ENCODE assay signal across 9 mouse cellular contexts in the genomic region with DNA sequence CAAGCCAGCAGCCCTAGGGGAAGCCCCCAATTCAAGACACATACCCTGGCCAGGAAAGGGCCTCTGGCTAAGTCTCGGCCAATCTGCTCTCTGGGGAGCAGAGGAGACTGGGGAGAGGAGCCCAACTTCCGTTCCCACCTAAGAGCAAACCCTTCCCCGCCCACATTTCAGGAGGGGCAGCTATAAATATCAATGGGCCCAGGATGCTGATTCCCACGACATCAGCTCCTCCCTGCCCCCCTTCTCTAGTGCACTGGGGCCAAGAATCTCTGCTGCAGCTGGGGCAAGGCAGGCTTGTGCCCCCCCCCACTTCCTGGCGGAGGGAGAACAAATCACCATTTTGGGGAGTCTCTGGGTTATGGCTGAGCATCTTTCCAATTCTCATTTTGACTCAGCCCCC. TPM values are rescaled to one million over a fixed set of nuclear protein-coding genes. Genes with fewer than 3 reads are reported as not detected.
A peak's percentile ranks its signal among the peaks of the same experiment; 100 is the strongest.
DNase-seq lines count a peak whose midpoint lies in the region; ATAC-seq lines count a peak whose summit lies in the region.
"Had no signal": no experiment of that assay in that cellular context is flagged by ENCODE, and none has a peak within 500 bp of the region (broad histone marks: within the 10 kb centered on the region; RNA-seq: fewer than 3 reads in every experiment).

No protein-coding gene starts in this region.

- no peaks in the 10 kb centered on the region for H3K9me3 ChIP-seq in kidney, embryonic 16.5 days (ENCODE audit: low read length)
- H3K9me3 ChIP-seq in heart, embryonic 10.5 days = no peaks in the 10 kb centered on the region
- no peaks in the 10 kb centered on the region for H3K9me3 ChIP-seq in stomach, embryonic 14.5 days (ENCODE audit: control insufficient read depth, low read depth, low read length)
- H3K9me3 ChIP-seq: midbrain, embryonic 13.5 days had no signal

- no peak overlapping the region for H3K4me3 ChIP-seq in kidney, embryonic 16.5 days (ENCODE audit: low read length)
- H3K4me3 ChIP-seq in heart, embryonic 10.5 days = peak overlapping the region; percentile 20
- no peak overlapping the region for H3K4me3 ChIP-seq in stomach, embryonic 14.5 days (ENCODE audit: low read depth, low read length)
- H3K4me3 ChIP-seq: midbrain, embryonic 13.5 days had no signal

- H3K36me3 ChIP-seq in kidney, embryonic 16.5 days (ENCODE audit: insufficient read depth, low read length) = no peaks in the 10 kb centered on the region
- H3K36me3 ChIP-seq in heart, embryonic 10.5 days = peaks cover 16% of the 10 kb centered on the region
- H3K36me3 ChIP-seq in stomach, embryonic 14.5 days (ENCODE audit: control insufficient read depth, insufficient read depth, low read length) = no peaks in the 10 kb centered on the region
- H3K36me3 ChIP-seq: midbrain, embryonic 13.5 days had no signal

- peak overlapping the region; percentile 10; the same call in 1 of the 2 replicates for H3K4me2 ChIP-seq in kidney, embryonic 16.5 days (replicated peaks; ENCODE audit: low read depth, low read length)
- no peak overlapping the region for H3K4me2 ChIP-seq in stomach, embryonic 14.5 days (replicated peaks; ENCODE audit: low read depth, low read length)
- H3K4me2 ChIP-seq: midbrain, embryonic 13.5 days had no signal

- no peaks in the 10 kb centered on the region for H3K27me3 ChIP-seq in kidney, embryonic 16.5 days (ENCODE audit: insufficient read depth, low read length)
- 0 out of 2 replicates have a peak, but pooled peaks cover 7% of the 10 kb centered on the region for H3K27me3 ChIP-seq in heart, embryonic 10.5 days (ENCODE audit: insufficient read depth, poor library complexity, severe bottlenecking)
- H3K27me3 ChIP-seq in stomach, embryonic 14.5 days (ENCODE audit: control insufficient read depth, insufficient read depth, low read length) = no peaks in the 10 kb centered on the region

- peak overlapping the region; percentile 73 for H3K27ac ChIP-seq in kidney, embryonic 16.5 days (ENCODE audit: low read length)
- H3K27ac ChIP-seq in heart, embryonic 10.5 days = peak overlapping the region; percentile 79
- H3K27ac ChIP-seq in stomach, embryonic 14.5 days (ENCODE audit: low read length) = peak overlapping the region; percentile 21; the same call in 1 of the 2 replicates
- H3K27ac ChIP-seq: midbrain, embryonic 13.5 days had no signal

- ATAC-seq in kidney, embryonic 16.5 days (ENCODE audit: low FRiP score, low TSS enrichment) = peak; percentile 32
- no peak for ATAC-seq in stomach, embryonic 14.5 days (ENCODE audit: insufficient number of reproducible peaks, insufficient read depth, low FRiP score, low read depth)
- ATAC-seq in megakaryocyte, adult 5-6 weeks (ENCODE audit: poor library complexity, severe bottlenecking) = no peak
- ATAC-seq: midbrain, embryonic 13.5 days had no signal

- WGBS in kidney, embryonic 16.5 days = 9% methylated on average over 5 of the region's 5 CpGs
- WGBS in heart, embryonic 10.5 days = 24% methylated on average over 5 of the region's 5 CpGs
- 31% methylated on average over 5 of the region's 5 CpGs for WGBS in stomach, embryonic 14.5 days

- DNase-seq in kidney, adult 11 months = no peak
- DNase-seq in heart, embryonic 10.5 days (ENCODE audit: low spot score) = no peak
- peak; percentile 61 to 74 for DNase-seq in kidney, postnatal 4 days
- DNase-seq in urinary bladder, adult 2 months (ENCODE audit: low spot score) = no peak
- no peak for DNase-seq in left cerebral cortex, adult 8-10 months (ENCODE audit: low spot score in 2 of 2)

- H3K9ac ChIP-seq in kidney, embryonic 16.5 days (replicated peaks; ENCODE audit: low read length) = no peak overlapping the region
- no peak overlapping the region for H3K9ac ChIP-seq in stomach, embryonic 14.5 days (replicated peaks; ENCODE audit: low read depth, low read length)
- H3K9ac ChIP-seq: midbrain, embryonic 13.5 days had no signal

- H3K4me1 ChIP-seq in kidney, embryonic 16.5 days (ENCODE audit: insufficient read depth, low read length) = peaks cover 81% of the 10 kb centered on the region
- peaks cover 86% of the 10 kb centered on the region for H3K4me1 ChIP-seq in heart, embryonic 10.5 days
- H3K4me1 ChIP-seq in stomach, embryonic 14.5 days (ENCODE audit: control insufficient read depth, insufficient read depth, low read length) = peaks cover 46% of the 10 kb centered on the region

RNA-seq across cellular contexts. Expression of gene Cspg4, which starts 6.4 kb away (rescaled TPM):
- polyA plus RNA-seq in kidney, embryonic 16.5 days (2015; fragmentation: Nextera tagmentation; extraction: Ambion mirVana) = 30.5 and 32.6 TPM in 2 replicates
- polyA plus RNA-seq in heart, embryonic 10.5 days (2016; fragmentation: Nextera tagmentation; extraction: Ambion mirVana) = 22.5 and 39.4 TPM in 2 replicates
- polyA plus RNA-seq in stomach, embryonic 14.5 days (2014; fragmentation: Nextera tagmentation; extraction: Ambion mirVana) = 16.1 and 17.5 TPM in 2 replicates
- total RNA-seq in megakaryocyte, adult 5-6 weeks (2015) = not detected in 2 replicates
- not detected in 2 replicates for total RNA-seq in megakaryocyte, adult 5-6 weeks (2017)
- polyA plus RNA-seq in urinary bladder, adult 2 months (2012; rRNA removed) = 27.7 and 39.1 TPM in 2 replicates
- 10 to 100 TPM; 14.2 to 17.9 (median 15.9) TPM for total RNA-seq in left cerebral cortex, adult 8-10 months (2022)

RNA-seq across cellular contexts. Expression of gene Odf3l1, which starts 6.7 kb away (rescaled TPM):
- 0.26 and 0.32 TPM in 2 replicates for polyA plus RNA-seq in kidney, embryonic 16.5 days (2015; fragmentation: Nextera tagmentation; extraction: Ambion mirVana)
- polyA plus RNA-seq in heart, embryonic 10.5 days (2016; fragmentation: Nextera tagmentation; extraction: Ambion mirVana) = 0.64 and 1.4 TPM in 2 replicates
- polyA plus RNA-seq in stomach, embryonic 14.5 days (2014; fragmentation: Nextera tagmentation; extraction: Ambion mirVana) = 1.7 and 1.9 TPM in 2 replicates
- not detected in 2 replicates for total RNA-seq in megakaryocyte, adult 5-6 weeks (2015)
- total RNA-seq in megakaryocyte, adult 5-6 weeks (2017) = not detected in 2 replicates
- polyA plus RNA-seq in urinary bladder, adult 2 months (2012; rRNA removed) = 0.96 and 1.1 TPM in 2 replicates
- under 1 TPM in 2 of 4 experiments, not detected in 2; 0.30 to 0.37 TPM for total RNA-seq in left cerebral cortex, adult 8-10 months (2022)
- polyA plus RNA-seq: midbrain, embryonic 13.5 days had no signal

RNA-seq across cellular contexts. Expression of gene Snx33, which starts 57.0 kb away (rescaled TPM):
- polyA plus RNA-seq in kidney, embryonic 16.5 days (2015; fragmentation: Nextera tagmentation; extraction: Ambion mirVana) = 11.9 and 12.3 TPM in 2 replicates
- 8.0 and 8.1 TPM in 2 replicates for polyA plus RNA-seq in heart, embryonic 10.5 days (2016; fragmentation: Nextera tagmentation; extraction: Ambion mirVana)
- 8.8 and 9.5 TPM in 2 replicates for polyA plus RNA-seq in stomach, embryonic 14.5 days (2014; fragmentation: Nextera tagmentation; extraction: Ambion mirVana)
- 3.6 and 4.0 TPM in 2 replicates for total RNA-seq in megakaryocyte, adult 5-6 weeks (2015)
- total RNA-seq in megakaryocyte, adult 5-6 weeks (2017) = 2.2 and 3.1 TPM in 2 replicates
- 21.3 and 24.1 TPM in 2 replicates for polyA plus RNA-seq in urinary bladder, adult 2 months (2012; rRNA removed)
- 10 to 100 TPM in 1 of 4 experiments, 1 to 10 TPM in 3; 7.9 to 10.5 (median 8.9) TPM for total RNA-seq in left cerebral cortex, adult 8-10 months (2022)

Comparison
In these comparisons a context has a peak if more than half of its experiments do, and no peak if none do; other contexts are left out.
1. DNase-seq: peak in kidney, postnatal 4 days (2 of 2); none in kidney, adult 11 months (single experiment), heart, embryonic 10.5 days (single experiment), urinary bladder, adult 2 months (single experiment) and left cerebral cortex, adult 8-10 months (0 of 2).
2. H3K27ac ChIP-seq: peak in every context shown above with its lines; median percentile 79 in heart, embryonic 10.5 days; 73 in kidney, embryonic 16.5 days; 21 in stomach, embryonic 14.5 days.